Mouse (Mus musculus): ENCODE data around the gene Prmt9.

Gene Prmt9

DNA sequence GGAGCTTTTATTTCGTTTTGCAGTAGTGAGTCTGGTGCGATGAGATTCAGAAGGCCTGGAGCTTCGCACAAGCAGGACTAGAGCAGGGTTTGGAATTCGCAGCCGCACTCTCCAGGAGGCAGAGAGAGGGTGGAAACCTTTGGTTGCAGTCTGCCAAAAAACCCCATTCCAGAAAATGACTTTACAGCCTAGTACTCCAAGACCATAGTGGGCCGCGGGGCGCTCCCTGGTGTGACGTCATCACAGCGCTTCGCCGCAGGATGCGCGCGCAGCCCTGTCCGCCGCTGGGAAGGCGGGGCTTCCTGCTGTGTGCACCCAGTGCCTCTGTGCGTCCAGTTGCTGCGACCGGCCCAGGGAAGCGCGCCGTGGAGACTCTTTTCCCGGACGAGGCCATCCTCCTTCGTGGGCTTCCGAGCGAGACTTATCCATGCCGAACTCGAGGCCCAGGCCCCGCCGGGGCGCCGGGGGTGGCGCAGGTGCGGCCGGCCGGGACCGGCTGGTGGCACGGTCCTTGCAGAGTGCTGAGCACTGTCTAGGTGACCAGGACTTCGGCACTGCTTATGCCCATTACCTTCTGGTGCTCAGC is at the start of gene Prmt9:
Gene Prmt9 (plus strand): TSS at position 277 of the 586 bp plus-strand sequence.
- DNase-seq = peak; percentile 89

DNA sequence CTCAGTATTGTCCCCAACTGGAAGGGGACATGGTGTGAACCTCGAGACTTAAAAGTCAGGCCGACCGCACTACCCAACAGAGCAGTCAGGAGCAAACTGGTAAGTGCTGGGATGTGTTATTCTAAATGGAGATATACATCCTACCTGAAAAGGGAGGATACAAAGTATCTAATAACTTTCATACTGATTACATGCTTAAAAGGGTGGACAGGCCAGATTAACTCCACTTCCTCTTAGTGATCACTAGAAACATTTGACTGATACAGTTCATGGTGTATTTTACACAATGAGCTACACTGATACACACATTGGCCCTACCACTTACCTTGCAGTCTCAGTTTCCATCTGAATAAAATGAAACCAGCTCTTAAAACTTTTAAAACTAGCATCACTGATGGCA is 48.9 kb upstream of the Prmt9 start:
- DNase-seq = no peak

DNA sequence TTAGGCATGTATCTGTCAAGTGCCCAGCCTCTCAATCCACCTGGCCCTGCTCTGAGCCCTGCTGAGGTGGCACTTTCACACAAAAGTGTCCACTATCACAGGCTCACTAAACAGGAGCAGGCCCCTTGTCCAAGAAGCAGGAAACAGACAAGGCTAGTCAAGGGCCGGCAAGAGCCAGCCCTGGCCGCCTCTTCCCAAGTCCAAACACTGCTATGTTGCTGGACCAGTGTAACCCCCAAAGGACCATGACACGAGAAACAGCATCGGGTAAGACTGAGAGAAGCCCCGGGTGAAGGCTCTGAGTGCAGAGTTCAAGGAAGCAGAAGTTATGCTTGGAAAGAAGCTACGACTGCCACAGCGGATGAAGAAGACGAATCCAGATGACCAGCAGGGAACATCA is 48.1 kb upstream of the Prmt9 start:
- DNase-seq = no peak

DNA sequence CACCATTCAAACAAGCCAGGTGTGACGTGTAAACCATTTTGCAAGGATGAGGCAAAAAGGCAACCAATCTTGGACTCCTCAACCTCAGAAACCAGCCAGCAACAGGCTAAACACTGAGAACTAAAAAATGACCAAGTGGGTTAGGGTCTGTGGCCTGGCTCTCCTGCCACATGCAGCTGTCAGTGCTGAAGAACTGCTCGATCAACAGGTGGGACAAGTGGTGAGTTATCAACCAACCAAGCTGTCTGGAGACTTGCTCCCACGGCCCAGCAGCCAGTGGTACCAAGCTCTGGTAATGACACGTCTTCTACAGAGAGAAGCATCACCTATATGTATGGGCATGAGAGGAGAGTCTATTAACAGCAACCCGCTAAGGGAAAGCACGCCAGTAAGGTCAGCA is 46.6 kb upstream of the Prmt9 start:
- DNase-seq = no peak

GRCm38 (mm10) chr8:77506539-77506938 is 42.7 kb upstream of the Prmt9 start:
- DNase-seq = no peak

GRCm38 (mm10) chr8:77507510-77508035 is 41.6 kb upstream of the Prmt9 start:
- no peak for DNase-seq

GRCm38 (mm10) chr8:77509044-77509443 is 40.2 kb upstream of the Prmt9 start:
- DNase-seq = no peak

DNA sequence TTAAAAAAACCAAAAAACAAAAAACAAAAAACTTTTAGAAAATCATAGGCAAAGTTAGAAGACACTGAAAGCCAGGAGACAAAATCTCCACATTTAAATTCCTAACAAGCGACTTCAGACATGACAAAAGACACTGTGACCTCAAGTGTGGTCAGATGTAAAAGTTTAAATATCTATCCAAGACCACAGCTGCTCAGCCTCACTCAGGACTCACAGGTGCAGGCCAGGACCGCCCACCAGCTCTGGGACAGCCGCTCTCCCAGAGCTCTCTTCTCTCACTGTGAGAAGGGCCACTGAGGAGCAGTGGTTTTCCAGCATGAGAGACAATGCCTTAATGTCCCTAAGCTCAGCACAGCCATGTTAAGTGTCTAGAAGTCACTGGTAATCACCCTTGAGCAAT is 38.8 kb upstream of the Prmt9 start:
- DNase-seq = no peak

DNA sequence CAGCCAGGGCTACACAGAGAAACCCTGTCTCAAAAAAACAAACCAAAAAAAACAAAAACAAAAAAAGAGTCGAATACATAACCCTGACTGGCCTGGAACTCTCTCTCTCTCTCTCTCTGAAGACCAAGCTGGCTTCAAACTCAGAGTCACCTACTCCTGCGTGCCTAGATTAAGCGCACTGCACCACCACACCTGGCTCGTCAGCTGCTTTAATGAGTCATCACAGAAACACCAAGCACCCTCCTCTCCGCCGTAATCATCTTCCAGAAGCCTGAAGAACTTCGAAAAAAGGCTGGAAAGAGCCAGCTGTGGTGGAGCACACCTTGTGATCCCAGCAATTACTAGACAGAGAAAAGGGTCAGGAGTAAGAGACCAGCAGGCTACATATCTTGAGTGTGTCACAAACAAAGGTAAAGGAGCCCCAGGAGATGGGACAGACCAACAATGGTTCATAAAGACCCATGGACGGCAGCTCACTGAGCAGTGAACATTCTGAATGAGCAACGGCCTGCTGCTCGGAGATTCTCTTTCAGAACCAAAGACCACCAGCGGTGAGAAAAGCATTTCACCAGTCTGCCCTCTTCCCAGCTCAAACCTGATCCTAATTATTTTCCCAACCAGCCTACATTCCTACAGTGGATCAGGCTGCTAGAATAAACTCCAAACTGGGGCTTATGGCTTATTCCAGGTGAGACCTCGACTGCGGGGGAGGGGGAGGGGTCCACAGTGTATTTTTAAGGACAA is 37.3 kb upstream of the Prmt9 start:
- no peak for DNase-seq

- no peak for DNase-seq
These were observed 34.0 kb upstream of the Prmt9 start for GRCm38 (mm10) chr8:77515201-77515600.

- peak; percentile 42 for DNase-seq
These were observed 33.4 kb upstream of the Prmt9 start for GRCm38 (mm10) chr8:77515786-77516185.

DNA sequence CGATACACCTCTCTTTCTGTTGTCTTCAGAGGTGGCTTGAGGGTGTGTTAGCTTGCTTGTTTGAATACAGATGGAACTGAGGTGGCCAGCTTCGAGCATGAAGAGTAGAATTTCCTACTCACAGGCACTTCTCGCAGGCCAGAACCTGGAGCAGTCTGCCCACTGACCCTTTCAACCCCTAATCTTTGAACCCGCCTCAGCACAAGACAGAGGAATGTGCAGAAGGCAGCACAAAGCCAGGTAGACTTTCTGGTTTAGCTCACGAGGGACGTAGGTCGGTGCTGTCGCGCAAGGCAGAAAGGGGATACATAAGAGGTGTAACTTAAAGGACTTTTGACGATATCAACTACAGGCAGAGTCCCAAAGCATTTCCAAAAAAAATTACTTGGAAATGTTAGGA is 32.4 kb upstream of the Prmt9 start:
- DNase-seq = no peak

GRCm38 (mm10) chr8:77517301-77518200 is 31.6 kb upstream of the Prmt9 start, which contains the start of gene Arhgap10:
TSS of gene Arhgap10 (minus strand) at chr8:77517953.
- peak; percentile 65 for DNase-seq

DNA sequence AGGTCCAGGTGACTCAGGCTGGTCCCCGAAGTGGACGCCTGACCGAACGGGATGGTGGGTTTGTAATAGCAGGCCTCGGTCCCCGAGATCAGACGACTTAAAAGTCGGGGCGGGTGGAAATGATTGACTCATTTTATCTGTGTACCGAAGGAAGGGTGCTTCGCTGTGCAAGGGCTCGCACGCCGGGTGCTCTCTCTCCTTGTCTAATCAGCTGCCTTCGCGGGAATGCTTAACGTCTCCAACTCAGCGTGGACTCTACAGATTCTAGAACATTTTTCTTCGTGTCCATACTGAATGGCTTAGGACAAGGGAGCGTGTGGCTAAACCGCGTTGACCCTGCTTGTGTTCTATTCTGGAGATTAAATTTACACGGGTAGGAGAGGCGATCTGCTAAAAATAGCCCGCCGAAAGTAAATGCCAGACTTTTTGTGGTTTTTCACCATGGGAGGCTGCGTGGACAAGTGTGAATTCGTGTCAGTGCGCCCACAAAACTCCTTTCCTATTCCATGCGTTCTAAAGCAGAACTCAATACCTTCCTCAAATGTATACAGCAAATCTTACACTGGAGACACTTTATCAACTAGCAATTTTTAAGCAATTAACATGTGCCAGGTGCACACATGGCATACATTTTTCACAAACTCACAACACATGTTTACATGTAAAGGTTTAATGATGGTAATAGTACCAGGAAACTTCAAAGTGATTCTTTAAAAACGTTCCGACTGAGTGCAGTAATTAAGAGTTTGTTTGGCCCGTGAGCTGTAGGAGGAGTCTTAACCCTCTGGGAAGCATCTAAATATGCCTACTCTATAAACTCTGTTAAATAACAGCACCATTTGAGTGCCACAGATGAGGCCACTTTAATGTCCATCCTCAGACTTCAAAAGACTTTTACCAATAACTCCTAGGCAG is 30.7 kb upstream of the Prmt9 start:
- no peak for DNase-seq

DNA sequence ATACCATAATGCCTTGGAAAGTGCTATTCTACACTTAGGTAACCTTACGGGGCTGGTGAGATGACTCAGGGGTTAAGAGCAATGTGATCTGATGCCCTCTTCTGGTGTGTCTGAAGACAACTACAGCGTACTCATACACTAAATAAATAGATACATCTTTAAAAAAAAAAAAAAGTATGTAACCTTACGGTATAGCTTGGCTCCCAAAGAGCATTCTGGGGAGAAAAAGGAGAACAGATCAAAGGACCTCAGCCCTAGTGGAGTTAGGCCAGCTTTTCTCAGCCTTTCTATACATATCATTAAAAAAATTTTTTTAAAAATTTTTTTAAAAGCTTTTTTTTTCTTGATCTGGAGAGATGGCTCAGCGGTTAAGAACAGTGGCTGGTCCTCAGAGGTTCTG is 28.6 kb upstream of the Prmt9 start:
- DNase-seq = no peak

DNA sequence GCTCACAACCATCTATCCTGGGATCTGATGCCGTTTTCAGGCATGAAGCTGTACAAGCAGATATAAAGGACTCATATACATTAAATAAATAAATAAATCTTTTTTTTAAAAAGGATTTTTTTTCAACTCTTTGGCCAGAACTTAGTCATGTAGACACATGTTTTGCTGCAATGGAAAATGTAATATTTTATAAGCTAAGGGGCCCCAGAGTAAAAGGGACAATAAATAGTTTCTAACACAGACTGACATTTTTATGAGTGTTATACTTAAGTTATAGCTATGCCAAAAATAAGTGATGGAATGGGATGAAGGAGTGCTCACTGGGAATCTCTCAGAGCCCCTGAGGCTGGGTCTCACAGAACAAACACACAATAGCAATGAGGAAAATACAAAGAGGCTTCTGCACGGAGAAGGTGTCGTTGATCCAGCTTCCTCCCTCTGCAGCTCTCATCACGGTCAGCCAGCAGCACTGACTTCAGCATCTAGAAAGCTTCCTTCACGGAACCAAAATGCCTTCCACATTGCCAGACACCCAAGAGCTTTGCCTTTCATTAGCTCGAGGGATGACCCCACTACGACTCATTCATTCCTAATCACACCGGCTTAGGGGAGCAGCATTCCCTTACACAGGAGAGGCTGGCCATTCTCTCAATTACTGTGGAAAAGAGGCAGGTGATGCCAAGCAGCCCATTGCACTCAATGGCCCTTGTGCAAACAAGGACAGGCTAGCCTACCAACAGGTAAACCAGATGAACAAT is 28.0 kb upstream of the Prmt9 start:
- no peak for DNase-seq

GRCm38 (mm10) chr8:77522984-77523383 is 26.2 kb upstream of the Prmt9 start:
- no peak for DNase-seq

DNA sequence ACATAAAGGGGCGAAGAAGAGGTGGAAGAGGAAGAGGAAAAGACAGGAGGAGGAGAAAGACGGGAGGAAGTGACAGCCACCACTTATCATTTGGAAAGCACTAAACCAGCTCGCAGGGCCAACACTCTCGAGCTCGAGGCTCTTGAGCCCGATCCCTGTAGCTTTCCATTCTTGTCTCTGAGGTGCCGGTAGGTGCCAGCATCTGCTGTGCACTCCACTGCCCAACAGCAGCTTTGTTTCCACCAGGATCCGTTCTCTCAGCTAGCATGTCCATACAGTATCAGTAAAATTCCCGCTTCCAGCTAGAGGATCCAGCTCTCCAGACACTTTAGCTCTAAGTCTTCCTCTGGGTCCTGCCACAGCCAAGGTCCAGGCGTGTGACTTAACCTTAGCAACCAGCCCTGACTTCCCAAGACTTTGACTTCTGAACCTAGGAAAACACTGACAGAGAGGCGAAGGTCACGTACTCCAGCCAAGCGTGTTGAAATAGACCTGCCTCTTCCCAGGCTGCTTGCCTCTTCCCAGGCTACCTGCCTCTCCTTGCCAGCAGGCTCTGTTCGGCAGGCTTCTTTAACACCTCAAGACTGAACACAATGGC is 25.1 kb upstream of the Prmt9 start:
- DNase-seq = no peak

GRCm38 (mm10) chr8:77524906-77525305 is 24.3 kb upstream of the Prmt9 start:
- DNase-seq = no peak

DNA sequence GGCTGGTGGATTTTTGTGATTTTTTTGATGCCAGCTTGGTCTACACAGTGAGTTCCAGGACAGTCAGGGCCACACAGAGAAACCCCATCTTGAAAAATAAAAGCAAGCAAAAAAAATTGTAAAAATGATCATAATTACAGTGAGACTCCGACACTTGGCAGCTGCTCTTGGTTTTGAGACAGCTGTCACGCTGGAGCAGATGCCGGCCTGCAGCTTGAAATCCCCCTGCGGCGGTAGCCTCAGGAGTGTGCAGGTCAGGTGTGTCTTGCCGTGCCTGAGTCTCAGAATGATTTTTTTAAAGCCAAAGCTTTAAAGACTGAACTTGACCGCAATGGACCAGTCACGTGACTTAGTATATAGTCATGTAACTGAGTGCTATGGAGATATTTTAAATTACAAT is 23.1 kb upstream of the Prmt9 start:
- no peak for DNase-seq

GRCm38 (mm10) chr8:77534358-77534992 is 14.7 kb upstream of the Prmt9 start:
- DNase-seq = no peak

All from cerebellum, adult 11 months (tissue).